Mouse (Mus musculus) ovary, postnatal 14 days (tissue): ENCODE measurements around the gene Psmb3.
A peak's percentile ranks its signal among the peaks of the same experiment; 100 is the strongest.
"Not testable (repeated sequence)": the region's sequence is repeated elsewhere in the genome, so short reads cannot be mapped to it uniquely, and the experiment has no call there.

ENCODE experiments used
- DNase-seq: peaks from one replicate; pipeline ENCODE4 v3.0.0; 2022; ENCODE audit warnings: low spot score

Gene Psmb3

GRCm38 (mm10) chr11:97695712-97696401 is 7.3 kb upstream of the Psmb3 start:
- DNase-seq: no peak

GRCm38 (mm10) chr11:97696669-97697068 is 6.5 kb upstream of the Psmb3 start:
- DNase-seq: no peak

DNA sequence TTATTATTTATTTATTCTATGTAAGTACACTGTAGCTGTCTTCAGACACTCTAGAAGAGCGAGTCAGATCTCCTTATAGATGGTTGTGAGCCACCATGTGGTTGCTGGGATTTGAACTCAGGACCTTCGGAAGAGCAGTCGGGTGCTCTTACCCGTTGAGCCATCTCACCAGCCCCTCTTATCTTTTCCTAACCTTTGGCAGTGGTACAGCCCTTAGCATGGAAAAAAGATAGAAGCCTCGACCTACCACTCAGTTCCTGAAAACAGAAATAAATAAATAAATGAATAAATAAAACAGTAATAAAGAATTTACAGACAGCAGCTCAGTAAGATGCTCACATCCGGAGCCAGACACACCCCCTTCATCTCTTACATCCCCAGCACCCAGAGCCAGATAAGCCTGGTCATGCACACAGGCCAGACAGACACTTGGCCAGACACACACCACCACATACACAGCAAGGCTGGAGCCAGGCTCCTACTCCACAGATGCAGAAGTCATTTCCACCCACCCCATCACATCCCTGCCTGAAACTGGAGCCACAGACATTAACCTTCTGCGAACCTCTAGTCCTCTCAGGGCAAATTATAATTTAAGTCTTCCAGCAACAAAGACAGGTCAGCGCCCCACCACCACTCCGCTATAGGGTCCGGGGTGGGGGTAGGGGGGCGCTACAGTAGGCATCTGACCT is 5.9 kb upstream of the Psmb3 start:
- DNase-seq: no peak

DNA sequence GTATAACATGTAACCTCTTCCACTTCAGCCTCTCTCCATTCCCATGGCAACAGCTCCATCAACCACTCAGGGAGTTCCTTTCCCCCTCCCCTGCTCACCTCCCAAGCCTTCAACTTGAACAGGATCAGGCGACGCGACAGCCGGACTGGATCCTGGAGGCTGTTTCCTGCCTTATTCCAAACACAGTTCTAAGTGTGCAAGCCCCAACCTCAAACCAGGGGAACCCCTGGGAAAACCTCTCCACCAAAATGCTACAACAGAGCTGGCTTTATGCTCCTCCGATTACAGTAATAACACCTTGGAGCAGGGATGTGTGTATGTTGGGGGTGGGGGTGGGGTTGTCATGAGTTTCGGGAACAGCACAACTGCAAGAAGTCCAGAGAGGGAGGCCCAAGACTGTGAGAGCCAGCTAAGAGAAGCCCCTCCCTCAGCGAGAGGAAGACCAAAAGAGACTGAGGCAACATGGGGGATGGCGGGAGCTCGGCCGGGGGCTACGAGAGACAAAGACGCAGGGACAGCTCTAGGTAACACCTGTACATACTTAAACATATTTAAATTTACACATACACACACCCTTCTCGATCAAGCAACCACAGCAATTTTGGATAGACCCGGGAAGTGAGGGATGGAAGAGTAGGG is 5.2 kb upstream of the Psmb3 start:
- DNase-seq: no peak

- DNase-seq: peak; percentile 74
Observed at GRCm38 (mm10) chr11:97698741-97699611, 4.2 kb upstream of the Psmb3 start.

- peak; percentile 76 for DNase-seq
Observed at GRCm38 (mm10) chr11:97699626-97700002, 3.6 kb upstream of the Psmb3 start.

GRCm38 (mm10) chr11:97700003-97700745 is 3.0 kb upstream of the Psmb3 start, which contains the start of gene Pcgf2:
Gene Pcgf2, minus strand, starts transcription at chr11:97700497.
- DNase-seq: peak; percentile 78

- DNase-seq: no peak
Observed at GRCm38 (mm10) chr11:97700746-97701580, 2.2 kb upstream of the Psmb3 start.

GRCm38 (mm10) chr11:97701581-97702392 is 1.4 kb upstream of the Psmb3 start:
- DNase-seq: no peak

DNA sequence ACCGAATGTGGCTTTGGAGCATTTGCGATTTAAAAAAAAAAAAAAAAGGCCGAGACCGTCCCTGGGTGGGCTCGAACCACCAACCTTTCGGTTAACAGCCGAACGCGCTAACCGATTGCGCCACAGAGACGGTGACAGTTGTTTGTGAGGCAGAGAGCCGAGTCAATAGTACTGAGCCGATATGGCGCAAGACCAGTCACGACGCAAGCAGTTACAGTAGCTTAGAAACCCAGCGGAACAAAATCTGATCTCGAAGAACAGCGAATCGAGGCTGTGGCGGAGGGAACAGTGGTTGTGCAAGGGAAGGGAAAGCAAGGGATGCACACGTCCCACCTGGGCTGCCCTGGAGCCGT is 830 bp upstream of the Psmb3 start:
- DNase-seq: peak; percentile 95

DNA sequence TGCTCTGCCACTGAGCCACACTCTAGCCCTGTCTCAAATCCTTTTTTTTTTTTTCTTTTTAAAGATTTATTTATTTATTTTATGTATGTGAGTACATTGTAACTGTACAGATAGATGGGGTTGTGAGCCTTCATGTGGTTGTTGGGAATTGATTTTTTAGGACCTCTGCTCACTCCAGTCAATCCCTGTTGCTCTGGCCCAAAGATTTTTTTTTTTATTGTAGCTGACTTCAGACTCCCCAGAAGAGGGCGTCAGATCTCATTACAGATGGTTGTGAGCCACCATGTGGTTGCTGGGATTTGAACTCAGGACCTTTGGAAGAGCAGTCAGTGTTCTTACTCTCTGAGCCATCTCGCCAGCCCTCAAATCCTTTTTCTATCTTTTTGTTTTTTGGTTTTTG is 6.9 kb downstream of the Psmb3 start:
- DNase-seq: not testable (repeated sequence)

GRCm38 (mm10) chr11:97711200-97711900 is 8.2 kb downstream of the Psmb3 start:
- no peak for DNase-seq

DNA sequence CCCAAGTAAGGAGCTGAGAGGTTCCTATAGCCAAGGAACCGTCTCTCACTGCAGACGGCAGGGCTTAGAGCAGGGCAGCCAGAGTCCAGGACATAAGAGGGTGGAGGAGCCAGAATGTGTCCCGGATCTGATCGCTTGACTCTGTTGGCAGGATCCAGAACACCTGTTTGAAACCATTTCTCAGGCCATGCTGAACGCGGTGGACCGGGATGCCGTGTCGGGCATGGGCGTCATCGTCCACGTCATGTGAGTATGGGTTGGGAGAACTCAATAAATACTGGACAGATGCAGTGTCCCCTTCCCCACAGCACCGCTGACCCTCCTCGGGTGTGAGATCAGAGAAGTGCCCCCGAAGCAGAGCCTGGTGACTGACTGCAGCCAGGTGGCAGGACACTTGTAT is 9.1 kb downstream of the Psmb3 start:
- no peak for DNase-seq

DNA sequence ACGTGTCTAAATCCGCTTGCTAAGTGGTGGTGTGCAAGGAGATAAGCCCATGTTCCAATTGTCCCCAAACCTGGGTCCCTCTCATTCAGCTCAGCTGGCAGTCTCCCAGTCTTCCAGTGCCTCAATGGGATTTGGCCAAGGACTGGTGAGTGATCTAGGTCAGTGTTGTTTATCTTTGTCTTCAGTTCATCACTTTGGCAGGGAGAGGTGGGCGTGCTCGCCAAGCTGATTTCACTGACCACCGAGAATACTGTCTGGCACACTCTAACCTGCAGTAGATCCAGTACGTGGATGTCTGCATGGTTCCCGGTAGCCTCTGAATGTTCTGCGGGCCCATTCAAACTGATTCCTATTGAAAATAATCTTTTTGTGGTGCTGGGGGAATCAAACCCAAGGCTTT is 10.7 kb downstream of the Psmb3 start:
- DNase-seq: no peak

DNA sequence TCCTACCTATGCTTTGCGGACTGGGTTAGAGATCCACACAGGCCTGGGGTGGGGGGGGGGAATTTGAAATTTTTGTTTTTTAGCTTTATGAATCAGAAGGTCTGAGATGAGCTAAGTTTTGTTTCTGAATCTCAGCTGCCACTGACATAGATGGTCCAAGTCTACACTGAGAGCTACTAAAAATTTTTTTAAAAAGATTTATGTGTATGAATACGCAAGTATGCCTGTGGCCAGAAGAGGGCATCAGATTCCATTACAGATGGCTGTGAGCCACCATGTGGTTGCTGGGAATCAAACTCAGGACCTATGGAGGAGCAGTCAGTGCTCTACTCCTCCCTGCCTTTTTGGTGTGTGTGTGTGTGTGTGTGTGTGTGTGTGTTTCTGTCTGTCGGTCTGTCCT is 11.2 kb downstream of the Psmb3 start:
- DNase-seq: no peak

DNA sequence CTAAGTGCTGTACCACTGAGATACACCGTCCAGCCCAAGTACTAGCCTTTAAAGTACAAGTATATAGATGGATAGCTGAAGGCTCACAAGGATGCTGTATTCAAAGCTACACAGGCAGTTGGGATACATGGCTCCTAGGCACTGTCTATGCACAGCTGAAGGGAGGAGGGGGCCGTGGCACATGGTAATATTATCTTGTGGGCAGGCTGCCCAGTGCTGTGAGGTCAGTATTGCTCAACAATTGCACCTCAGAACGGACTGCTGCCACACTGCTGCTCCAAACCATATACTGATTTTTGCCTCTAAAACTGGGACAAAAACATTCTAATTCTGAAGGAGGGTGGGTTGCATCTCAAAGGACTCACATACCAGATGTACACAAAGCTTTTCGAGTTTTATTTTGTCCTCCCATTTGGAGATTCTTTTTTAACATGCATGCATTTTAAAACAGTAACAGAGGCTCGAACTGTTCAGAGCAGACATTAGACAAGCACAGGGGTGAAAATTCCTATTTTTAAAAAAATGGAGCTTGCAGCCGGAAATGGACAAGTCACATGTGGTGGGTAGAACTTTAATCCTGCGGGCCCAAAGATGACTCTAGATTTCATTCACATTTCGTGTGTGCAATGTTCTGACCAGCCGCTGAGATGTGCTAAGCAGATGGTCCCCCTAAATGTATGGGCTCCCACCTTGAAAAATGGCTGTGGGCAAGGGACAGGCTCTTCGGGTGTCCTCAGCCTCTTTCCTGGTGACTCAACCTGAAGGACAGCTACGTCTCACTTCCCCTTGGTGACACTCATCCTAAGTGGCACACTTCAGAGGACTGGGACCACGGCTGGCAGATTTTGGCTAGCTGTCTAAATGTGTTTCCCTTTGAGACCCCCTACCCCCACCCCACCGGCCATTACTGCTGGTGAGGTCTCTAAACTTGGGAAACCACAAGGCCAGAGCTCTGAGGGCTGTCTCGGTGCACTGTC is 11.9 kb downstream of the Psmb3 start:
- no peak for DNase-seq

DNA sequence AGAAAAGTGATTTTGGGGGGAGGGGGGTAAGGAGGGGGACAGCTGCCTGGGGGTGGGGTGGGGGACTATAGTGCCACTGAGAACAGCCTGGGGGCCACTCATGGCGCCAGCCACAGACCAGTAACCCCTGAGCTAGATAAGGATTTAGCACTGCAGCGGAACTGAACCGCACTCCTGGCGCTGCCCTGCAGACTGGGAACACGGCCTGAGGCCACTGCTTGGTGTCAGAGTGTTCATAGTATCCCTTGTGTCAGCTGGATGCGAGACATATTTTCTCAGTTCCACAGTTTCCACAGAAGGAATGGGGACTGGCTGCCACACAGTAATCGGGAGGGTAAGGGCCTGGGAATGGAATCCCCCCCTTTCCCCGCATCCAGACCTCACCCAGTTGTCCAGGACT is 12.8 kb downstream of the Psmb3 start:
- DNase-seq: no peak
